Mouse (Mus musculus): Measurements from ENCODE around the gene Aqp6.

DNA sequence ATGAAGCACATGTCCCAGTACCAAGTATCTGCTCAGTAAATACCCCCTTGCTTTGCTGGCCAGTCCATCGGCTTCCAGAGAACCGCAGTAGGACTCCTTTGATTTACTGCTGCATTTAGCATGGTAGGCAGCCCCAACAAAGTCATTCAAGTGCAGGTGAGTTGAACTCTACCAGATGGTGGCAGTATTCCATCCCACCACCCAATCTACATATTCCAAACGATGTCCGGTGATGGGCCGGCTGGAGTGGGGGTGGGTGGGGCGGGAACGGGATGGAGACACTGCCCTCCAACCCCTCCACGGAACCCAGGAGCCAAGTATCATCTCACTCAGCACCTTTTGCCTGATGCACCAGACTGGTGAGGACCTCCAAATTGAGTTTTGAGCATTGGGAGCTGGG, 52.1 kb downstream of the Aqp6 start:
- no peak; the same call in 1 of the 2 replicates for TF ChIP-seq CTCF (IDR thresholded peaks at IDR 0.05; ENCODE audit: low read depth, low read length)
- TF ChIP-seq POLR2A (IDR thresholded peaks at IDR 0.05; ENCODE audit: borderline replicate concordance, low read depth, low read length): no peak
